Mouse (Mus musculus): Measurements from ENCODE around the gene Kctd2. TPM values are rescaled to one million over a fixed set of nuclear protein-coding genes. Genes with fewer than 3 reads are reported as not detected.
"Not testable (repeated sequence)": the region's sequence is repeated elsewhere in the genome, so short reads cannot be mapped to it uniquely, and the experiment has no call there.

Gene Kctd2
- polyA plus RNA-seq, 1 experiment from 2014 or later, result 33.0 TPM

DNA sequence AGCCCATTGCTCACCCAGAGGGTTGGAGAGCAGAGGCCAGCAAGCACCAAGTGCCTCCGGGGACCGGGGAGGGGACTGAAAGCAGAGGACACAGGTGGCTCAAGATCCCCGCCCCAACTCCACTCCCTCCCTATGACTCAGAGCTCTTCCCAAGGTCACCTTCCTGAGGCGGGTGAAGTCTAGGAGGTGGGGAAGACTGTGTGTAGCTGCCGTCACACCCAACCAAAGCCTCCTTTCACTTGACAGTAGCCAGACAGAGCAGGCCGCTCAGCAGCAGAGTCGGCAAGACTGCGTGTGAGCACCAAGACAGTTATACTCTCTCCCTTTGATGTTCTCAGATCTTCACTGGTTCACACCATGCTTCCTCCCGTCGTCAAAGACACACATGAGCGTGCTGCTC, 43.5 kb downstream of the Kctd2 start:
- peaks cover 8% of the 10 kb centered on the region for H3K4me1 ChIP-seq

GRCm38 (mm10) chr11:115464851-115465250, 44.9 kb downstream of the Kctd2 start:
- Histone ChIP-seq H3K4me2 (replicated peaks) (no peak overlapping the region), H3K4me3 (no peak overlapping the region), H3K27ac (no peak overlapping the region), H3K9ac (no peak overlapping the region), H3K36me3 (no peaks in the 10 kb centered on the region), H3K27me3 (no peaks in the 10 kb centered on the region; the same call in none of the 2 replicates), H3K9me3 (replicated peaks) (no peaks in the 10 kb centered on the region), H3K4me1 (peaks cover 8% of the 10 kb centered on the region)
- 87% methylated on average over 8 of the region's 8 CpGs for WGBS
- no peak for ATAC-seq (ENCODE audit: low FRiP score)

More for the DNA sequence above, 43.5 kb downstream of the Kctd2 start:
- WGBS, result 73% methylated on average over 11 of the region's 11 CpGs
- H3K27ac ChIP-seq, result no peak overlapping the region
- ATAC-seq (ENCODE audit: low FRiP score), result no peak
- no peaks in the 10 kb centered on the region for H3K9me3 ChIP-seq (replicated peaks)
- no peak overlapping the region for H3K9ac ChIP-seq
- no peak overlapping the region for H3K4me3 ChIP-seq
- H3K27me3 ChIP-seq, result no peaks in the 10 kb centered on the region; the same call in none of the 2 replicates
- no peak overlapping the region for H3K4me2 ChIP-seq (replicated peaks)
- H3K36me3 ChIP-seq, result no peaks in the 10 kb centered on the region

GRCm38 (mm10) chr11:115467217-115467618, 47.3 kb downstream of the Kctd2 start:
- Histone ChIP-seq H3K27me3 (no peaks in the 10 kb centered on the region; the same call in 1 of the 2 replicates), H3K9me3 (replicated peaks) (no peaks in the 10 kb centered on the region), H3K4me1 (peaks cover 8% of the 10 kb centered on the region), H3K4me2 (replicated peaks) (no peak overlapping the region), H3K4me3 (no peak overlapping the region), H3K9ac (peak overlapping the region; percentile 4; the same call in 1 of the 2 replicates), H3K36me3 (no peaks in the 10 kb centered on the region), H3K27ac (no peak overlapping the region)
- no peak for ATAC-seq (ENCODE audit: low FRiP score)
- 39% methylated on average over 4 of the region's 4 CpGs for WGBS

DNA sequence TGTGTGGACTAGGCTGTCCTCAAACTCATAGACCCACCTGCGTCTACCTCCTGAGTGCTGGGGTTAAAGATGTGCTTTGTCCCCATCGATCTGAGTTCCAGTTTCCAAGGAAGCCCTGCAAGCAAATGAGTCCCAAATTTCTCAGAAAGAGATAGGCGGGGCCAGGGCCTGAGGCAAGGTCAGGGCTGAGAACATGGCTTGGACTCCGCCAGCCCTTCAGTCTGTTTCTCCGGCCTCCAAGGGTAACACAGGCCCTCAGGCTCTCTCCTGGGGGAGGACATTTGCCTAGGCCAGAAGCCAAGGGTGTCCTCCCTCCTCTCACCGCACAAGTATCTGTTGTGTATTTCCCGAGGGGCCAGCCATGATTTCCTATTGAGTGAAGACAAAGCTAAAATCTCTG, 52.3 kb downstream of the Kctd2 start:
- Histone ChIP-seq H3K4me3 (no peak overlapping the region), H3K4me2 (replicated peaks) (no peak overlapping the region), H3K4me1 (peaks cover 33% of the 10 kb centered on the region), H3K9me3 (replicated peaks) (no peaks in the 10 kb centered on the region), H3K27me3 (no peaks in the 10 kb centered on the region), H3K36me3 (no peaks in the 10 kb centered on the region), H3K9ac (no peak overlapping the region), H3K27ac (no peak overlapping the region)
- ATAC-seq (ENCODE audit: low FRiP score), result no peak
- WGBS, result 82% methylated on average over 7 of the region's 7 CpGs

DNA sequence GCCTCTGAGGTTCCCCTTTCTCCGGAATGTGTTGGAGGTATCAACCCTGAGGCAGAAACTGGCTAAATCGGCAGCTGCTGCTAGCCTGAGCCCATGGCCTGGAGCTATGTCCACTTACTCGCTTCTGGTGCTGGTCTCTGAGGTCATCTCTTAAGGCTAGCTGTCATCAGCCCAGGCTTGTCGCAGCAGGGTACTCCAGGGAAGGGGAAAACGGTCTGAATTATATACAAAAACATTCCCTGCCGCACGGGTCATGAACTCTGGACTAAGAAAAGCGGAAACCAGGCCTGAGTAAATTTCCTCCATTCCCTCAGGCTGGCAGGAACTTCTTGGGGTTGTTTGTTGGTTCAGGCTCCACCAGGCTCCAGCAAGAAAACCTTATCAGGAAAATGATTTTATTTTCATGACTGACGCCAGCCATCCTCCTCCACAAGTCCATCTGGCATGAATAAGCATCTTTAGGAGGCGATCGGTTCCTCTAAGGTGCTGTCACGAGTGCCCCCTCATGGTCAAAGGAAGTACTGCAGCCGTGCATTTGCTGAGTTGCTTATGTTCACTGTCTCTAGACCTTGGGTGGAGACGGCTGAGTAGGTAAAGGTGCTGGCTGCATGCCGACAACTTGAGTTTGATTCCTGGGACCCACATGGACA, 53.8 kb downstream of the Kctd2 start:
- Histone ChIP-seq H3K27ac (peak overlapping the region; percentile 67), H3K27me3 (no peaks in the 10 kb centered on the region), H3K4me1 (peaks cover 29% of the 10 kb centered on the region), H3K9ac (no peak overlapping the region), H3K4me2 (replicated peaks) (peak overlapping the region; percentile 19), H3K4me3 (no peak overlapping the region), H3K36me3 (no peaks in the 10 kb centered on the region), H3K9me3 (replicated peaks) (no peaks in the 10 kb centered on the region)
- 14% methylated on average over 15 of the region's 15 CpGs for WGBS
- peak; percentile 22; the same call in 1 of the 2 replicates for ATAC-seq (ENCODE audit: low FRiP score)

DNA sequence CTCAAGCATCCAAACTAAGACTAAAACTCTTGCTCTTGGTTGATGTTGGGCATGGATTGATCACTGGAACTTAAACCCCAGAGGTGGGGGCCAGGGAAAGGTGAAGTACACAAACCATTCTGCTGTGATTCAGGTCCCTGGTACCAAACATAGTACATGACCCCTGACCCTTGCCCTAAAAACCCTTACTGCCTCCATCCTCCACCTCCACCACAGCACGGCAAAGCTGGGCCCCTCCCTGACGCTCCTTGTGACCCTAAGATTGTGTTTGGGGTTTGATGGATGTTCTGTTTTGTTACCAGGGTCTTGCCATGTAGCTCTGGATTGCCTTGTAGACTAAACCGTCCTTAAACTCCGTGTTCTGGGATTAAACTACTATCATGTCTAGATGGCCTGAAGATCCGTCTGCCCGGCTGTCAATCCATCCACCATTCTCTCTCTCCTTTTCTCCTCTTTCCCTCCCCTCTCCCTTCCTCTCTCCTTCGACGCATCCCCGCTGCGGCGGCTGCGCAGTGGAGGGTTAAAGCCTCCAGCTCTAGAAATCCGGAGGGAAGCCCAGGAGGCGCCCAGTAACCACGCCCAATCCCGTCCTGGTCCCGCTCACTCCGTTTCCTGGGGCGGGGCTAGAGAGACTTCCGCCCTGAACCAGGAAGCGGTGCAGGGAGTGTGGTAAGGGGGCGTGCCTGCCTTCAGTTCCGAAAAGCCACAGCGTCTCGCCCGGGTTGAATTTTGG, 55.3 kb downstream of the Kctd2 start, which contains the start of gene Armc7:
Armc7 (plus strand) TSS at position 643 of the 733 bp plus-strand sequence.
- Histone ChIP-seq H3K4me1 (peaks cover 29% of the 10 kb centered on the region), H3K4me2 (replicated peaks) (peak within 1 kb of the TSS; percentile 93), H3K27me3 (no peaks in the 10 kb centered on the region), H3K4me3 (peak within 1 kb of the TSS; percentile 73), H3K36me3 (no peaks in the 10 kb centered on the region), H3K9ac (peak within 1 kb of the TSS; percentile 71), H3K9me3 (replicated peaks) (no peaks in the 10 kb centered on the region), H3K27ac (peak within 1 kb of the TSS; percentile 82)
- WGBS, result under 1% methylated on average over 26 of the region's 26 CpGs
- peak; percentile 95 for ATAC-seq (ENCODE audit: low FRiP score)

- no peaks in the 10 kb centered on the region for H3K27me3 ChIP-seq
- H3K9me3 ChIP-seq (replicated peaks), result no peaks in the 10 kb centered on the region
- ATAC-seq (ENCODE audit: low FRiP score), result no peak
- whole genome bisulfite sequencing, result 4% methylated on average over 28 of the region's 28 CpGs
- H3K9ac ChIP-seq, result peak overlapping the region; percentile 71
- H3K36me3 ChIP-seq, result no peaks in the 10 kb centered on the region
- H3K4me2 ChIP-seq (replicated peaks), result peak overlapping the region; percentile 93
- H3K27ac ChIP-seq, result no peak overlapping the region
- H3K4me3 ChIP-seq, result peak overlapping the region; percentile 73
- H3K4me1 ChIP-seq, result peaks cover 29% of the 10 kb centered on the region
Observed at GRCm38 (mm10) chr11:115475758-115476237, 55.9 kb downstream of the Kctd2 start.

DNA sequence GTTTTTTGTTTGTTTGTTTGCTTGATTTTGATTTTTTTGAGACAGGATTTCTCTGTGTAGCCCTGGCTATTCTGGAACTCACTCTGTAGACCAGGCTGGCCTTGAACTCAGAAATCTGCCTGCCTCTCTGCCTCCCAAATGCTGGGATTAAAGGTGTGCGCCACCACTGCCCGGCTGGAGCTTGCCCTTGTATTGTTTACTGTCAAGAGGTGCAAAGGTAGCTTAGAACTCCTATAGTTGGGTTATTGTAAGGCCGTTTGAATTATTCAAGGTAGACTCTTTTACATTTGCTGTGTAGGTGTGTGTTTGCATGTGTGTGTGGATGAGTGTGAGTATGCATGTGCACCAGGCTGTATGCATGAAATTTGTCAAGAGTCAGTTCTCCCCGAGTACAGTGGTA, 56.7 kb downstream of the Kctd2 start:
- not testable (repeated sequence) for H3K9me3 ChIP-seq (replicated peaks); H3K27ac ChIP-seq; H3K27me3 ChIP-seq; H3K4me3 ChIP-seq; H3K9ac ChIP-seq; H3K36me3 ChIP-seq; ATAC-seq (ENCODE audit: low FRiP score)
- H3K4me2 ChIP-seq (replicated peaks), result peak overlapping the region; percentile 93
- H3K4me1 ChIP-seq, result peaks cover 29% of the 10 kb centered on the region
- 85% methylated on average over 4 of the region's 4 CpGs for WGBS

GRCm38 (mm10) chr11:115477388-115477787, 57.5 kb downstream of the Kctd2 start:
- 86% methylated on average over 7 of the region's 7 CpGs for WGBS
- ATAC-seq (ENCODE audit: low FRiP score); H3K4me2 ChIP-seq (replicated peaks); H3K27me3 ChIP-seq; H3K9me3 ChIP-seq (replicated peaks); H3K9ac ChIP-seq; H3K27ac ChIP-seq; H3K36me3 ChIP-seq; H3K4me3 ChIP-seq: not testable (repeated sequence)
- H3K4me1 ChIP-seq, result peaks cover 29% of the 10 kb centered on the region

- no peaks in the 10 kb centered on the region for H3K27me3 ChIP-seq
- no peak for ATAC-seq (ENCODE audit: low FRiP score)
- peaks cover 3% of the 10 kb centered on the region; the same call in 1 of the 2 replicates for H3K36me3 ChIP-seq
- H3K27ac ChIP-seq, result no peak overlapping the region
- H3K4me2 ChIP-seq (replicated peaks), result no peak overlapping the region
- H3K4me3 ChIP-seq, result no peak overlapping the region
- H3K9ac ChIP-seq, result no peak overlapping the region
- H3K4me1 ChIP-seq, result peaks cover 26% of the 10 kb centered on the region
- WGBS, result 85% methylated on average over 9 of the region's 9 CpGs
- H3K9me3 ChIP-seq (replicated peaks), result no peaks in the 10 kb centered on the region
Observed at GRCm38 (mm10) chr11:115478296-115478938, 58.5 kb downstream of the Kctd2 start.
